Mouse (Mus musculus) heart, postnatal 25 days (tissue): ENCODE data around the gene Pcgf5. TPM values are rescaled to one million over a fixed set of nuclear protein-coding genes. Genes with fewer than 3 reads are reported as not detected.

ENCODE experiments used
- DNase-seq: peaks from one replicate; pipeline ENCODE4 v3.0.0; 2022; ENCODE audit warnings: low spot score
- intact Hi-C: fragments of 180-260 bp; cut with DNase I; formaldehyde crosslinking; loops from one replicate; pipeline ENCODE4 v1.15.1; 2025
- total RNA-seq, 2 experiments: library from RNA; stranded (reverse); gene quantifications; 2 replicates each; pipeline ENCODE4 v1.2.3; 2021

Gene Pcgf5
- total RNA-seq, result 10 to 100 TPM; 70.4 to 74.0 TPM

DNA sequence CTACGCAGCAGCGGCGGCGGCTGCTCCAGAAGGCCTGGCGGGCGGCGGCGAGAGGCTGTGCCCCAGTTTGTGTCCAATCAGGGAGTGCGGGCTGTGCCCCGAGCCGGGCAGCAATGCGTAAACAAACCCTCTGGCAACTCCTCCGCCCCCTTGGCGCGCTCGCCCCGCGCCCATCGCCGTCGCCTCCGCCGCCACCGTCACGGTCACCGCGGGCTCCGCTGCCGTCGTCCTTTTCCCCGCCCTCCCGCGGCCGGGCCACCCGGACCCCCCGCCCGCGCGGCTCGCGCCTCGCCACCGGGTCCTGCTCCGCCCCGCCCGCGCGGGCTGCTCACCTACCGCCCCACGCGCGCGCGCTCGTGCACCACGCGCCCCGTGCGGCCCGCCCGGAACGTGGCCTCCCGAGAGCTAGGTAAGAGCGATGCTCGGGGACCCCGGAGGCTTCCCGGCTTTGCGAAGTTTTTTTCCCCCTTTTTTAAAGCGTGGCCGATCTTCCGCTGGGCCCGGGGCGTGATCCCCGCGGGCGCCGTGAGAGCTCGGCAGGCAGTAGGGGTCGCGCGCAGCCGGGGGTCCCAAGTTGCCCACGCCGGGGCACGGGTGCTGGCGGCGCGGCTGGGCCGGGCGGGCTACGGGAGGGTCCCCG is at the start of gene Pcgf5:
Gene Pcgf5, plus strand, starts transcription at position 149 of the 640 bp plus-strand sequence.
- DNase-seq, result peak; percentile 65
- intact Hi-C loops, result loop anchor here (5.0 to 10.0 kb wide), 2 partner anchors 81 to 233 kb away; no protein-coding TSS in a partner anchor

DNA sequence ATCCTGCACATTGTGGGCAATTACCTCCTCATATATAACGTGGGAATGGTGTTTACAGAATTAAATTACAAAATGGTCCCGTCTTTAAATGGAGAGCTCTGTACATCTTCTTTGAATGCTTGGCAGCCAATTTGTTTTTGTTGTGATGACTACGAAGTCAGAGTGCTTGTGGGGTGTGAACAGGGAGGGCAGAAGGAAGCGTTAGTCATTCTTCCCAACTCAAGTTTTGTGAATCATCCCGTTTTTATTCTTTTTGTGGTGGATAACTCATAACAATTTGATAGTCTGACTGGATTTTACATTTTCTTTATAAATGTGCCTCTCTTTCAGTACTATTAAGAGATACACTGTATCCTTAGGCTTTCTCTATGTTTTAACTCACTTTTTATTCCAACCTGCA is 42.6 kb upstream of the Pcgf5 start:
- intact Hi-C loops, result no loop called here
- no peak for DNase-seq

DNA sequence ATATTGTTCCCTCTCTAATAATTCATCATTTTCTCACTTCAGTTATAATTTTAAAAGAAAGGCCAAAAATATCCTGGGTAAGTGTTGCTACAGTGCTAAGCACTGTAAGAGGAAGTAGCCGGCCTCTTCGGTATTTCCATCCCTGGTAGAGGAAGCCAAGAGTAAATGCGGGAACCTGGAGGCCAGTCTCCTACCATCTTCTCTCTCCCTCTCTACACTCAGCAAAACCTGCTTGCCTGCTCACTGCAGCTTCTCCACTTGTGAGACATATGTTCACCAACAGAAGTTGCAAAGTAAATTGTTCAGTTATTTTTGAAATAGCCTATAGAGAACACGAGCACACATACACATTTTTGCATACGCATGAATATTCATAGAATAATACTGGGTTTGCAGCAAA is 34.1 kb upstream of the Pcgf5 start:
- no peak for DNase-seq
- intact Hi-C loops, result no loop called here

DNA sequence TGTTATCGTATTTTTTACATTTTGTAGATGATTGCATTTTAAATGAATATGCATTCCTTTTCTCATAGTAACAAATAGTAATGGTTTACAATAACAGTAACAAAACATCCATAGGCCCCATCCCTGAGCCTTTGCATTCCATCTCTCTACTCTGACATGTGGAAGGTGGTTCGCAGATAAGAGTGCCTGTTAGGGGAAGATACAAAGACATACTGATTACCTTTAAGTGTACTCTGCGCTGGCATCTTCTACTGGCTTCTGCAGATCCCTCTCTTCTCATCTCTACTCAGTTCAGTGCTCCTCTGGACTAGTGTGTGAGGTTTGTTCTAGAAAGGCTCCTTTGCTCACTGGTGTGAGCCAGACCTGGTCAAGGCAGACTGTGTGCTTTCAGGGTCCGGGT is 28.4 kb upstream of the Pcgf5 start:
- DNase-seq, result no peak
- intact Hi-C loops, result no loop called here

DNA sequence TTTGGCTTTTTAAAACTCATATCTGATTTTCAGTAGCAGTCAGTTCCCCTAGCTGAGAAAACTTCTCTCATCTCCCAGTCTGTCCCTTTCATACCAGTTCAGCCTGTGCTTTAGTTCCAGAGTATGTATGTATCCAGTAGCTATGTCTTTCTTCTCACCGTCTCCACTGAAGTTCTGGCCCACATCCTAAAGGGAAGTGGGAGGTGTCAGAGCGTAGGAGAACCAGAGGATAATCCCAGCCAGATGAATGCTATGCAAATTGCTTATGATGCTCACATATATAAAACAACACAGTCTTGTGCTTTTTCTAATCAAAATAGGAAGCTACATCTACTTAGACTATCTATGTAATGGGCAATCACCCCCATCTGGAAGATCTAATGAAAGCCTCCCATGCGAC is 27.0 kb upstream of the Pcgf5 start:
- DNase-seq, result no peak
- intact Hi-C loops, result no loop called here

DNA sequence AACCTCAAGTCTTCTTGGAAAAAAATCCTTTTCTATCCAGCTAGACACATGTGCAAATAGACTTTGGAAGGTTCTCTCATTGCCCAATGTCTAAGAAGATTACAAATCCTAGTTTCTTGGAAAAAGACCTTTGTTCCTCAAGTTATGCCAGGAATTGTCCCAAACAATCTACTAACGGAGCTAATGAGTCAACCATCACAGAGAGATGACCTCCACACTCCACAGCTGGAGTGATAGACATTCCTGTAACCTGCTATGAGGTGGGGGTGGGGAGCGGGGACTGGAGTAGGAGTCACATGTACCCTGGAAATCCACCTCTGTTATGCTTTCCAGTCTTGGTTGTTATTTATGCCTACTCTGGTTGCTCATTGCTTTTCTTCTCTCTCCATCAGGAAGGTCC is 24.8 kb upstream of the Pcgf5 start:
- intact Hi-C loops, result no loop called here
- no peak for DNase-seq

DNA sequence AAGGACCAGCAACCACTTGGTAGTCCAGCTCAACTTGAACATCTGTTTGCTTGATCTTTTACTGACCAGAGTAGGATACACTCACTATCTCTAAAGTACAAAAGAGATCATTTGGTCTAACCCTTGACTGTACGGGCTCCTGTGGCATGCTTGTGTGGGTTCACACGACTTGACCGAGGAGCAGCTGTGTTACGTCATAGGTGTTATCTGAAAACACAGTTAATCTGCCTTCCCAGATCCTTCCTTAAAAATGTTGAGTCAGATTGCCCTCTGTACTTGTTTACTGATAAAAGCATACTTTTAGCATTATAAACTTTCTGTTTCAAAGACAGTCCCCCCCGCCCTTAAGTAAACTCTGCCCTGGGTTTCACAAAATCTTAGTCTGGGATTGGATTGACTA is 19.4 kb upstream of the Pcgf5 start:
- intact Hi-C loops, result no loop called here
- DNase-seq, result no peak

DNA sequence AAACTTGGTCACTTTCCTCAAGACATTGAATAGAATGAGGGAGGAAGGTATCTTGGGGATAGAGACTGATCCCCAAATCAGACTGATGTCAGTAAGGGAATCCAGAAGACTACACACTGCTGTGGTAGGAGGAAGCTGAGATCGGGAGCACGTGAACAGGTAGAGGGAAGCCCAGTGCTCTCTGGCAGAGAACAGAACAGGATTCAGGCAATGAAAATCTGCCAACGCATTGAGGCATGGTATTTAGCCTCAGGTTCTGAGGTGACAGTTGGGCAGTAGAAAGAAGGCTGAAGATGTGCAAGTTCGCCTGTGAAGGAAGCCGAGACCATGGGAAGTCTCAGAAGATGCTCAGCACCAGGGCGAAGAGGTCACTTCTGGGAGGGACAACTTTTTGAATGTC is 733 bp upstream of the Pcgf5 start:
- DNase-seq, result no peak
- intact Hi-C loops, result loop anchor here (5.0 to 10.0 kb wide), 2 partner anchors 80 to 233 kb away; no protein-coding TSS in a partner anchor

DNA sequence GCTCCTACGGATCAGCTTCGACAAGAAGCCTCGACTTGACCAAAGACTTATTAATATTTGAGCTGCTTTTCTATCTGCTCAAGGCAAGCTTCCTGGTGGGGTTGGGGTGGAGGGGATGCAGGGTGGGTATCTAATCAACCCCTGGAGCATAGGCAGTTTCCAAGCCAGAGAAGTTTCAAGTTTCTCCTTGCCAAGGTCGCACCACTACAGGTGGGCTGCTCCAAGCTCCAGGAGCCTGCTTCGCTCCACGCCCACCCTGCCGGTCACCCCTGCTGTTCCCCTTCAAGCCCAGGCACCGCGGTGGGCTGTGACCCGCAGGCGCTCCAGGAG is 313 bp upstream of the Pcgf5 start:
- intact Hi-C loops, result loop anchor here (5.0 to 10.0 kb wide), 2 partner anchors 80 to 233 kb away; no protein-coding TSS in a partner anchor
- DNase-seq, result no peak

DNA sequence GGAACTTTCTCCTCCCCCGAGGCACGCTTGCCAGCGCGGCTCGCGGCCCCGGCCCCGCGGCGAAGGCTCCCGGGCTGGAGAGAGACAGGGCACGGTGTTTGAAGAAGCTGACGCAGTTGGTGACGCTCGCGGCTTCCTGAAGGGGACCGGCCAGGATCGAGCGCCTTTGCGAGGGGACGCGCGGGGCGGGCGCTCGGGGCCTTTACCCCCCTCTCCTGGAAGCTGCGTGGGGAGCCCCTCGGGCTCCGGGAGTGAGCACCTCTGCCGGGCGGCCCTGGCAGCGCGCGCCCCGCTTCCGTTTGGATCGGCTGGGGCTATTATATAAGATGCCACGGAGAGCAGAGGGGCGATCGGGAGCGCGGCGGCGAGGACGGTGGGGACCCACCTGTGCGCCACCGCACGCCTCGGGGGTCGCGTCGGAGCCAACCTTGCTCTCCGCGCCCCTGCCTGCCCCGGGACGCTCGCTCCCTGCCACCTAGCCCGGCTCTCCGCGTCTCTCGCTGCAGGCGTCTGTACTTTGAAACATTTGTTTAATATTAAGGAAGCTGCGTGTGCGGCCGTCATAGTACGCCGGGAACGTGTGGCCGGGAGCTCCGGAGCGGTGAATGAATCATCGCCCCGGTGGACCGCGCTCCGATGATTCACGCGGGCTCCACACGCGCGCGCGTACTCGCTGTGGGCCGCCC is 835 bp downstream of the Pcgf5 start:
- intact Hi-C loops, result loop anchor here (5.0 to 10.0 kb wide), 2 partner anchors 82 to 234 kb away; no protein-coding TSS in a partner anchor
- DNase-seq, result peak; percentile 28

DNA sequence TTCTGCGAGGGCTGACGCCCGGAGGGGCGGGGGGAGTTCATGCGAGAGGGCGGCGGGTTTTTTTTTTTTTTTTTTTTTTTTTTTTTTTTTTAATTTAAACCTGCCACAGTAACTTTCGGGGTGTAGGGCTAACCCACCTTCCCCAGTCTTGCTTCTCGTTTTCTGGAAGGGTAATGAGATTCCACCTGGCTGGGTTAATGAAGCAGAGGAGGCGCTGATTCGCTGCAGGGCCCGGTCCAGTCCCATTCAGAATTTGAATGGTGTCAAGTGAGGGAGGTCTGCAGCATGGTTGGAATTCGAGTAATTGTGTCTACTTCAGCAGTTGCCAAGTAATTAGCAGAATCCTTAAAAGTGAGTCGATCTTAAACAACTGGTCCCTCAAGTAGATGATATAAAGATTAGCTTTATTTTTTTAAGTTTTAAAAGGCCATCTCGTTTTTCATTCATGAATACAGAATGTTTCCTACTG is 1.4 kb downstream of the Pcgf5 start:
- DNase-seq, result no peak
- intact Hi-C loops, result loop anchor here (5.0 to 10.0 kb wide), 2 partner anchors 82 to 235 kb away; no protein-coding TSS in a partner anchor

DNA sequence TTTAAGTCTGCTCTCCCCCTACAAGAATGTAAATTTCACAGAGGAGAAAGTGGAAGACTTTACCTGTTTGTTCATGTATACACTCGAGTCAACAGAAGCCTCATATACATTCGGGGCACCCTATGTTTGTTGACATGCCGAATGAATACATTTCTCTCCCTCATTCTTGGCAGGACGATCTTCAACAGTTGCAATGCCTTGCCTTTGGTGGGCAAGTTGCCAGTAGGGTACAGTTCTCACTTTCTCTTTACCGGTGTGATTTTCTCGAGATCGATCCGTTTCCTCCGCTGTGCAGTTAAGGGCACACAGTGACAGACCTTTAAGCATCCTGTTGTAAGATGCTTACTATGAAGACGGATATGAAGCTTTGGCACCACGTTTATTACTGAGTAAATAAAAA is 2.1 kb downstream of the Pcgf5 start:
- intact Hi-C loops, result no loop called here
- no peak for DNase-seq

DNA sequence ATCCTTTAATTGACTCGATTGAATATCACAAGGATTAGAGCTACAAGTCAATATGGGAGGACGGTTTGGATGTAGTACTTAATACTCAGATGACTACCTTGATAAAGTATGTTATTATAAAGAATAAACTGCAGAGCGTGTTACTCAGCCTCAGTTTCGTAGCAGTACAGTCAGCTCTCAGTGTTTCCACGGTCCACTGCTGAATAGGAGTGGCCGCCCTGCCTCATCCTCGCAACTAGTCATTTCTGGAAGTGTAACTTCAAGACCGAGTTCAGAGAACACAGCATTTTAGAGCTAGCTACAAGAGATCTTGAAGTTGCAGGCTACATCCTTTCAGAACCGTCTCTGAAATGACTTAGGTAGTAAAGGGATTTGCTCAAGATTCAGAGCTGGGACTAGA is 2.8 kb downstream of the Pcgf5 start:
- intact Hi-C loops, result no loop called here
- DNase-seq, result no peak

DNA sequence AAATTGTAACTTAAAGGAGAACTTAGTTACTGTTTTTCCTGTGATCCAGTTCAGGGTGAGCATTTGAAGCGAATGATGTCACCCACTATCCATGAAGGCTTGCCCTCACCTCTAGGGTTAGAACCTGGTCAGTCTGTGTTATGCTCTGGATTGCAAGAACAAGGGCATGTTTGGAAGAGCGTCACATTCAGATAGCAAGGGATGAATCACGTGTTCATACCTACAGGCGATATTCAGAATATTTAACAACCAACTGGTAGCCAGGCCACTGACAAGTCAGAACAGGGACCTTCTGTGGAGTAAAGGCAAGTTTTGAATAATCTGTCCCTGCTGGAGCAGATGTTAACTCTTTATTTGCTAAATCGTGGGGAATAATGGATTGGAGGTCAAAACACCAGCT is 14.4 kb downstream of the Pcgf5 start:
- intact Hi-C loops, result no loop called here
- no peak for DNase-seq

DNA sequence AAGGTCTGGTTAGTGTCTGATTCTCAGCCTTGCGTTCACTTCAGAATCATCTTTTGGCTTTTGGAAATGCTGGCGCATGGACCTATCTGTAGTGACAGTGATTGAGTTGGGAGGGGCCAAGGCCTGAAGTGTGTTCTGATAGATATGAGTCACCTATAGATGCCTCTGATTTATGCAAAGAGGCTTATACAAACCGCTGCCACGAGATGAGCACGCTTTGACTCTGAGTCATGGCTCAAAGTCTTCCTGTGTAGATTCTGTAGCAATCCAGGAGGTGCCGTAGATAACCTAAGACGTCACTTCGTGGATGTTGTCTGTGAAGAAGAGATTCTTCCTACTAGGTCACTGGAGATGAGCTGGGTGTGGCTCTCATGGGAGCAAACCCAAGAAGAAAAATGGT is 16.6 kb downstream of the Pcgf5 start:
- intact Hi-C loops, result no loop called here
- no peak for DNase-seq

DNA sequence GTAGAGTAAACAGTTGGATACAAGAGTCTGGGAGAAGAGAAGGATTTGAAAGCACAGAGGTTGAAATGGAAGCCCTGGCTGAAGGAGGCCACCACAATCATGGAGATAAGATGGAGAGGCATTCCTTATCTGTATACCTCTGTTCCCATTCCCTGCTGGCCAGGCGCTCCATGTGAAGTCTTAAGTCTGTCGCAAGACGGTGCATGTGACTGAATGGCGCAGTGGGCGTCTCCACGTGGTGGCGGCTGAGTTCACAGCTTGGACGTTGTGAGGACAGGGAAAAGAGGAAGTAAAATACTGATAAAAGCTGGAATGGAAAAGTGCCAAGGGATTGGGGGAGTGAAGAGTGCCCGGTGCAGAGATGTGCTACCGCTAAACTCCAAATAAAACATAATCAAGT is 23.4 kb downstream of the Pcgf5 start:
- no peak for DNase-seq
- intact Hi-C loops, result no loop called here

DNA sequence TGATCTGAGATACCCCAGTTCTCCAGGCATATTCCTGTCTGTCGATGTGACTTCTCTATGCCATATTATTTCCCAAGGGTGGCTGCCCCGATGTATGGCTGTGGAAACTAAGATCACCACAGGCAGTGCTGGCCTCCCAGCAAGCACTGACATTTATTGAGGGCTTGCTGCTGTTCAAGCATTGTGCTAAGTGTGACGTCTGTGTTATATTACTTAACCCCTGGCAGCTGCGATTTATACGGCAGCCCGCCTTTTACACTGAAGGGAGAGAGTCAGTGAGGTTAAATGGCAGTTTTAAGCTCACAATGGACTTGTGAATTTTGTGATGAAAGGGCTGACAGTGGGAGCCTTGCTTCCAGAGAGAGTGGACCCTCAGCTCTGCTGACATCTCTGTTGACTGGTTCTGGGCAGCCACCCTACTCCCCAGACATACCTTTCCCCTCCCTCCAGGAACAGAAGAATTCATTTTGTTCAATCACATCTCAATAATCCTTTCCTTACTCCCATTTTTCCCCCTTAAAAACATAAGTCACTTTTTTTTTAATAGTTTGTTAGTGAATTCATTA is 25.0 kb downstream of the Pcgf5 start:
- no peak for DNase-seq
- intact Hi-C loops, result no loop called here

DNA sequence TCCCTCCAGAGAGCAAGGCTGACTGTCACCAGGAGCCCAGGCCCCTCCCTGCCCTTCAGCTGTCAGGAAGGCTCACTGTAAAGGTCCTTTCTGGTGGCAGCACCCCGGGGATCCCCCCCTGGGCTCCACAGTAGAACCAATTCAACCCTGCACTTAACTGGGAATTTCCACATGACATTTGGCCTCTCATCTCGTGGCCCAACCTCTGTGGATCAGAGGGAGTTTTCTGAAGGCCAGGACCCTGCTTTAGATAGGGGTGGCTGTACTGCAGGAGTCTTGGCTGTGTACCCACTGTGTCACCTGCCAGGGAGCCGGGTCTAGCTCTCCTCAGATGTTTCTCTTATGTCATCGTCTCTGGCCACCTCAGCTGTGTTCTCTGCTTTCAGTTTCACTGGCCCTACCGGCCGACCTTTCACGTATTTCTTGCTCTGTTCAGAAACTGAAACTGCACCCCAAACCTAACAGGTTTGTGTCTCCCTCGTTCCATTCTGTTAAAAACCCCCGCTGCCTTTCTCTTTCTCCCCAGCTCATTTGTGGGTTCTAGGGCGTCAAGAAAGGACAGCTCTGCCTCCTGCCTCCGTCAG is 27.2 kb downstream of the Pcgf5 start:
- no peak for DNase-seq
- intact Hi-C loops, result no loop called here

DNA sequence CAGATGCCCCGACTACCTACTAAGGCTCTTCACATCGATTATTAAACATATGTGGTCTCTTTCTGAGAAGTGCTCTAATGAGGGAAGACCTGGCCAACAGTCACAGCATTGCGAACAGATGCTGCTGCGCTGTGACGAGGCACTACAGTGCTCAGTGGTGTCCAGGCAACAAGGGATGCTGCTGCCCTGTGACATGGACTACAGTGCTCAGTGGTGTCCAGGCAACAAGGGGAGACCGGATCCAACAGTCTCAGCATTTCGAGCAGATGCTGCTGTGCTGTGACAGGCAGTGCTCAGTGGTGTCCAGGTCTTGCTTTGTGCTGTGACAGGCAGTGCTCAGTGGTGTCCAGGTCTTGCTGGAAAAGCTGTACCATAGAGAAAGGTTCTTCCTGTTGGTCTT is 29.6 kb downstream of the Pcgf5 start:
- intact Hi-C loops, result no loop called here
- no peak for DNase-seq

DNA sequence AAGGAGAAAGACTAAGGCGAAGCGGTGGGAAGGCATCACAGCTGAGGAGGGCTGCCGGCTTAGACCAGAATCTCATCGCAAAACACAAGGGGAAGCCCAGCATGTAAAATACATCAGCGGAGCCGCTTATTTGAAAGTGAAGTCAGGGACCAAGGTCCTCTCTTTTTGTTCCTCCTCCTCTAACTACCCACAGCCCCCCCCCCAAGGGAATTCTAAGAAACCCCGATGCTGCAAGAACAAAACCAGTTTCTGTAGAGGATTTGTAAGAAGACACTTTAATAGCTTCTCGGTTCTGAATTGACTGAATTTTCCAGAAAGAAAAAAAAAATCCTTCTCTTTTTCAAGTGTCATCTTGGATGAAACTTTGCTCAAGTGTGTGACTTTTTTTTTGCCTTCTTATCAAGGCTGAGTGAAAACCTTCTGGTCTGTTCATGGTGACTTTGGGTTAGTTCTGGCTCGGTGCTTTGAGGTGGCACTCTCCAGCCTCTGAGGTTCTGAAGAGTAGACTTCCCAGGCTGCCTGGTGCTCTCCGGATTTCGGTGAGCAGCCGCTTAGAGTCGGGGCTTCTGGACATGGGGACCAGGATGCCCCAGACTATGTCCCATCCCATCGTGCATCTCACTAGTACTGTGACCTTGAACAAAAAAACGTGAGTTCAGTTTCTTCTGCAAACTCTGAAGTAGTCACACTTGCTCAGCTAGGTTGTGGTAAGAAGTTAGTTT is 30.6 kb downstream of the Pcgf5 start:
- DNase-seq, result no peak
- intact Hi-C loops, result no loop called here
